Mouse (Mus musculus): Measurements from ENCODE around the gene Pde4dip.

The Pde4dip gene

DNA sequence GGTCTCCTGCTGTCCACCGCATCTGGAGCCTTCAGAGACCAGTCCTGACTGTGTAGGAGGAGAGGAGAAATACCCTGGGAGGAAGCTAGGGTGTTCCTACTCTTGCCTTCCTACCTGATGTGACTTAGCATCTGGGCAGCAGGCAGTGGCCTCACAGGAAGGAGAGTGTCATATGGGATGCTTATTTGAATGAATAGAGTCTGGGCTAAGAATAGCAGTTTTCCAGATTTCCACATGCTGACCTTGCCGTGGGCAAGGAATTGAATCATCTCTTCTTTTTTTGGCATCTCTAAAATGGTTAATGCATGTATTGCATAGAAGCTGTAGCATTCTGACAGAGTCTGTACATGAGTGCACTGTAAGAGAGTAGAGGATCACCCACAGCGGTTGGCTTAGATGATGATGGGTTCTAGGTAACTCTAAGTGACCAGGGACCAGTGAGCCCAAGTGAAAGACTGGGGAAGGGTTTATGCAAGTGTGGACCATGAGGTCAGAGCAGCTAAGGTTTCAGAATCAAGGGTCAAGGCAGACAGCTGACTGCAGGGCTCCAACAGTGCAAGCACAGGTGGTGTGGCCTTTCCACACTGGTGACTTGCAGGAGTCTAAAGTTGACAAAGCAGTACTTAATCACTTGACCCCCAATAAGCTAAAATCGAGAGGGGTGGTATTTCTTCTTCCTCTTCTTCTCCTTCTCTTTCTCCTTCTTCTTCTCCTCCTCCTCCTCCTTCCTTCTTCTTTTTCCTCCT is 202.0 kb downstream of the Pde4dip start:
- no peak for DNase-seq (ENCODE audit: low spot score)

DNA sequence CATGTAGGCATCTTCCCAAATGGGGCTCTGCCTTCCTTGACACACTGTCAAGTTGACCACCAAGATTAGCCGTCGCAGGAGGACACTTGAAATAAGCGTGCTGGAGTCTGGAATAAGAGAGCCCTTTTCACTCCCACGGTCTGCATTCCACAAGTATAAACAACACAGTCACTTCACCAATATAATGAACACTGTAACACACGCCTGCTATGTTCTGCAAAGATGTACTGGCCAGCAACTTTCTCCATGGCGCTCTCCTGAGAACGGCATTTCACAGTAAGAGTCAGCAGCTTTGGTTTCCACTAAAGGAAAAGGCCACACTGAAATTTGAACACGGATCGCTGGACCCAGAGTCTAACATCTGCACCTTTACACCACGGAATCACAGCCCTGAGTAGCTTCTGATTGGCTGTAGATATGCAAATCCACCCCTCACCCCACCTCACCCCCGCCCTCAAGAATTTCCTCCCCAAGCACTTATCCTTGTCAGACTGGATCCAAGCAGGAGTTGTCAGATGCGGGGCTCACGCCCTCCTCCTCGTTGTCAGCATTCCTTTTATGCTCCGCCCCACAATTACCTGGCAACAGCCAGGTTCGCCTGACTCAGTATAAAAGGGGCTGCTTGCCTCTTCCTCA is 204.8 kb downstream of the Pde4dip start:
- no peak for DNase-seq (ENCODE audit: low spot score)

DNA sequence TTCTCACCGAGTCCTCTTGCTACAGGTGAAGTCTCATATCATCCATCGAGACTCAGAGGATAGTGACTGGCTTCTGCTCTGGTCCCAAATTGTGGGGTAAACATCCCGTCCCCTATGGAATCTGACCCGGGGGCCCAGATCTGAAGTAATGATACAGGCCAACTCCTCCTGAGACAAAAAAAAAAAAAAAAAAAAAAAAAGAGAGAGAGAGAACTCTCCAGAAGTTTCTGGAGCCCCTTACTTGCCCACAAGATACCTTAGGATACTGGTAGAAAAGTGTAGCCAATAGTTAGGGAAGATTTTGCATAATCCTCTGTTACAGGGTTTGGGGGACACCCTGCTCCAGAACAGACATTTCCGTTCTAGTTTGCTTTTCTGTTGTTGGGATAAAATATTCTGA is 205.9 kb downstream of the Pde4dip start:
- DNase-seq (ENCODE audit: low spot score) = no peak

DNA sequence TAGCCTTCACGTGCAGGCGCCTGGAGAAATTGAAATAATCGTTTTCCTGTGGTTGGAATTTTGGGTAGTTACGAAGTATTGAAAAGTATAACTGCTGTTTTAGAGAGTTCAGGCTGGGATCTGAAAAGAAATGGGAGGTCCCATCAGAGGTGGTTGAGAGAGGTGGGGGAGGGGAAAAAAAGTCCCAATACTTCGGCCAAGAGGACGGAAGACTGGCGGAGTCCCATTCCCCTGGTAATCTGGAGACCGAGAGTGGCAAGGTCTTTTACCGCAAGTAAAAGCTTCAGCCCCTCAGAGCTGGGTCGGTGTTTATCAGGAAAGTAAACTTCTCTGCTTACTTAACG is 206.4 kb downstream of the Pde4dip start:
- no peak for DNase-seq (ENCODE audit: low spot score)

DNA sequence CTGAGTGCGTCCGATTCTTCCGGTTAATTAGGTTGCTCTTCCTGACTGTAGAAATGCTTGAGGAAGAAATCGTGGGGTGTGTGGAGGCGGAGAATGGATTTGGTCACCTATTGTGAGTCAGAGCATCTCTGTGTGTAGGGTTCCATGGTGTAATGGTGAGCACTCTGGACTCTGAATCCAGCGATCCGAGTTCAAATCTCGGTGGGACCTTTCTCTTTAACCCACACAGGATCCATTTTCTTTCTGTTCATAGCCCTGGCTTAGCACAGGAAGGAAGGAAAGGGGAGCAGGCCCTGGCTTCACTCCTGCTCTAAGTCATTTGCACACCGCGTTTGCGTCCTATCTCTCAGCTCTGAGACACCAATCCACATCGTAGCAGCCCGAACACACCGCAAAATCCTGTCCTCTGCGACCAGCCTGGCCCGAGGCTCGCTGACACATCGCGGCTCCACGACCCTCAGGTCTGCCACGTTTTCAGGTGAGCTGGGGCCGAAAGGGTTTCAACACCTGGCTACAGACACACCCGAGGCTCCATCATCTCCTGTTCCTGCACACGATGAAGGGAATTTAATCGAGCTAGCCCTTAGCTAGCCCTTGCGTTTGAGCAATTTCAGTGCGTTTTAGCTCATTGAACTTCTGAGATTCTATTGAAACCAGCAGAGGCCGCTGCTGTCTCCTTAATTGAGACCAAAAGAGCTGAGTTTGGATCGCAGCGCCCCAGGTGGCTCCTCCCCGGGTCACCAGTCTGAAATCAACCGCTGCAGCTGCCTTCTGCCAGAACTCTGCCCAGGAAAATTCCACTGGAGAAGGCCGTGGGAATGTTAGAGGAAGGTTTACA is 207.0 kb downstream of the Pde4dip start:
- peak; percentile 72 for DNase-seq (ENCODE audit: low spot score)

DNA sequence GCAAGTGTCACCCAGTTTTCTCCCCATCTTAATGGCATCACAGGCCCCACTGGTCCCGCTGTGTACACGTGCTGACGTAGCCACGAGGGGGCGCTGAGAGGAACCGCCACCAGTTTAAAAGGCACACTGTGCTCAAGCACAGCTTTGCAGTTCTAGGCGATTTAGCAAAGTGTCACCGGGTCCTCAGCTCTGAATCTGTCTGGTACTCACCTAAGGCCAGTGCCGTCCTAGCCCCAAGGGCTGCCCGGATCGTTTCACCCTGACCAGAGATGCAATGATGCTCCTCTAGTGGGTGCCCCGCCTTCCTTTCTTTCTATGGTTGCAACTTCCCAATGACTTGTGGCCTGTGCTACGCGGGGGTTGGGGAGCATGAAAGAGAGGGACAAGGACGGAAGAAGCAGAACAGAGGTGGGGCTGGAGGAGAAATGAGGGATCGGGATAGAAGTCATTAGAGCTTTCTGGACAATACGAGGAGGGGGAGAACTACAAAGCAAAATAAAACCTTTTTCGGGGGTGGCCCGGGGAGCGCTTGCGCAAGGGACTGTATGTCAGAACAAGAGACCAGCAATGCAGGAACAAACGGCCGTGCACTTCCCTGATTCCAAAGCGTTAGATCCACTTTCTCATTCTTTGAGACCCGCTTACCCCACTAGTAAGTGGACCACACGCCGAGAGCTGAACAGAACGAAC is 207.7 kb downstream of the Pde4dip start:
- DNase-seq (ENCODE audit: low spot score) = peak; percentile 82

DNA sequence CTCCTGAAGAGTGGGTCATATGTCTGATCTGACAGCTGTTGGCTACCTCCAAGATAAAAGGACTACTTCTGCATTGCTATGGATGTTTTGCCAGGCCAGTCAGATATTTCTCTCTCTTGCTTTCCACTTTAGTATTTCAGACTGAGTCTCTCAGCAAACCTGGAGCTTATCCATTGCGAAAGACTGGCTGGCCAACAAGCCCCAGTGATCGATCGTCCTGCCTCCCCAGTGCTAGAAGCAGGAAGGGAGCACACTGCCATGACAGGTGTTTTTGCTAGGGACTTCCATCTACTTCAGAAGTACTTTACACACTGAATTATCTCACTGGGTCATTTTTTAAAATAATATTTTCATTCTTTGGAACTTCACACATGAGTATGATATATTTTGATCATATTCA is 210.1 kb downstream of the Pde4dip start:
- no peak for DNase-seq (ENCODE audit: low spot score)

DNA sequence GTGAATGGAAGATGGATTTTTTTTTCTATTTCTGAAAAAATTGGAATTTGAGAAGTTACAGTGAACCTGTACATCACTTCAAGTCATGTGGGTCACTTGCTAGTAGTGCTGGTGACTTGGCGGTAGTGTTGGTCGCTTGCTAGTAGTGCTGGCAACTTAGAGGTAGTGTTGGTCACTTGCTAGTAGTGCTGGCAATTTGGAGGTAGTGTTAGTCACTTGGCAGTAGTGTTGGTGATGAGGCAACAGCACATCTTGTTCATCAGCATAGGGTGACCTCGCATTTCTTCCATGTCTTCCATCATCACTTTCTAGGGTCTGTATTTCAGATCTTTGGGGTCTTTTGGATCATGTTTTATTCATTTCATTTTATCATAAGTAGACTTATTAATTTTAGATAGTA is 212.4 kb downstream of the Pde4dip start:
- DNase-seq (ENCODE audit: low spot score) = no peak

DNA sequence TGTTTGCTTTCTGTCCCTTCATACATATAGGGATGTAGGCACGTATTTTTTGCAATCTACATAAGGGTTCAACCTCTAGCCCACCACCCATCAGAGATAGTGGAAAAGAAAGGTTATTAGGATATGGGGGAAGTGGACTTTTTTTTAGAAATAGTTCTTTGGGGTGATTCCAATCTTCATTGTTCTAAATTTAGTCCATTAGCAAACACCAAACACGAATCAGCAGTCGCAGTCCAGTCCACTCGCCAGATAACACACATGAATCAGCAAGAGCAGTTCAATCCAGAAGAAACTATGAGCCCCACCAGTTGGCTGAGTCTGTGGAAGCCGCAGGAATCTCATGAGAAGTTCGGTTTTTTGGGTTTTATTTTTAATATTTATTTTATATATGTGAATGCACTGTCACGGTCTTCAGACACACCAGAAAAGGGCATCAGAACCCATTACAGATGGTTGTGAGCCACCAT is 213.8 kb downstream of the Pde4dip start, which contains the start of gene Gm17651:
Gm17651 (minus strand) TSS at position 51 of the 467 bp plus-strand sequence.
- DNase-seq (ENCODE audit: low spot score) = no peak

DNA sequence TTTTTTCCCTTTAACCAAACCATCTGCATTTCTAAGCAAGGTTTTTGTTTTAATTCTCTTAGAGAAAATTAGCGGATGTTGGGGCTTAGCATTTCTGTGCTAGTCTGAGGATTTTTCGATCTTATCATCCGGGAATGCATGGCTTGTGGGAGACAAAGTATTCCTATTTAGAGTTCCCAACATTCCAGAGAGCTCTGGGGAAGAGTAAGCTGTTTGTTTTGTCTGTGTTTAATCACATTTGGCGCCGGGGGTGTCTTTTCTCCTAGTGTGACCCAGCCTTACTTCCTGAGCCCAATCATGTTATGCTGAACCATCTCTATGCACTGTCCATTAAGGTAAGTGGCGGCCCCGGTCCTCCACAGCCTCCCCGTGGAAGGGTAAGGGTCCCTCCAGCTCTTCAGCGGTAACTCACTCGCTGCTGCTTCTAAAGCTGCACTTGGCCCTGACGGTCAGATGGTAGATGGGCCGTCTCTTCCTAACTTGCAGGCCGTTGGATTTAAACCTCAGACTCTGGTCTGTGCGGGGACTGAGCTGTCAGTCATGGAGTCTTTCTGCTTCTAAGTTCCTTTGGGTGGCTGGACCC is 221.3 kb downstream of the Pde4dip start:
- no peak for DNase-seq (ENCODE audit: low spot score)

DNA sequence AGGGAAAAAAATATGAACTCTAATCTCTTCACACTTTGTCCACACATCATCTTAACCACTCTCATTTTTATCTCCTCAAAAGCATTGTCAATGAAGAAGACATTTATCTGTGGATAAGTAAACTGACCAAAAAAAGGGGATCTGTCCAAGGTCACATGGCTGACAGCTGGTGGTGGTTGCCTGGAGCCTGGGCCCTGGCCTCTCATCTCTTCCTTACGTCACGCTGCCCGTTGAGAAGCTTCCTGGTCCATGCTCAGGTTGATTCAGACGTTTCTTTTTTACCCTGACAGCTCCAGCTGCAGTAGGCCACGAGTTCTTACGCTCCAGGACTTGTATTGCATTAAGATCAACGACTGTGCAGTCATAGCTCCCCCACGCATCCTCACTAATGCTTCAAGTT is 222.4 kb downstream of the Pde4dip start:
- no peak for DNase-seq (ENCODE audit: low spot score)

DNA sequence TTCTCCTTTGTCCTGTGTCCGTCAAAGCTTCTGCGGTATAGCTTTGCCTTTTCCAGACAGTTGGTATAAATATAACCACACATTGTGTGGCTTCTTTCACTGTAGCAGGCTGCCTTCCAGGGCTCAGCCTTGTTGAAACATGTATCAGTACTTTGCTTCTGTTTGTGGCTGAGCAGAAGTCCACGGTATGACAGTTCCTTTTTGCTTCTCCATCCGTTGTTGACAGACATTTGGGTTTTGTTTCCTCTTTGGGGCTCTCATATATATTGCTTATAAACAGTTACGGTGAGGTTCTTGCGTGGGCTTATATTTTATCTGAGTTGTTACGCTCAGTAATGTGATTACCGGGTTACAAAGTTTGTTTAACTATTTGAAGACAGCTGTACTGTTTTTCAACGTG is 223.0 kb downstream of the Pde4dip start:
- DNase-seq (ENCODE audit: low spot score) = no peak

DNA sequence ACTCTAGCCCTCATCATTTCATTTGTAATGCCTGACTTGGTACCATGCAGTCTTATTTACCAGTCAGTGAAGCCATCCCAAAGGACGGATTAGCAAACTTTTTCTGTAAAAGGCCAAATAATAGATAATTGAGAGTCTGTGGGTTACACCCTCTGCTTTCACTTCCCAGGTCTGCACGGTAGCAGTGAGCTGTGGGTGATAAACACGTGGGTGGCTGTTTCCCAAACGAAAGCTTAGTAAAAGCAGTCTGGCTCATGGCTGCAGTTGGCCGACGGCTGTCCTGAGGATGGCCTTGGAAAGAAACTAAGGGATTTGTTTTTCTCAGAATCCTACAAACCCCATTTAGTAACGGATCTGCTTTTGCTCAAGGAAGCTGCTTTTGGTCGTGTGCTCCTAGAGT is 227.3 kb downstream of the Pde4dip start:
- DNase-seq (ENCODE audit: low spot score) = no peak

DNA sequence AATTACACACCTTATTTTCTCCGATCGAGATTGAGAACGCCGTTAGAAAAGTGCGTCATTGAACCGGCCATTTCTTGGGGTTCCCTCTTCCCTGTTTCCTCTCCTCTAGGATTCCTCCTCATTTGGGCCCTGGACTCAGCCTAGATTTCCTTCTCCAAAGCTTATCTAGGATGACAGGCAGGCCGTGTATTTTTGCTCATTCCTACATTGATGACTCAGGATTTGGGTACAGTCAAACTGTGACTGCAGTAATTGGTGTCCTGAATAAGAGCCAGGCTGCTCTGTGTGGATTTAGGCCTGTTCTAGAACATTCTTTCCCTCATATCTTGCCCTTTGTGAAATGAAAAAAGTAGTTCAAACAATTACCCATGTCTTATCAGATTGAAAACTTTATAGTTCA is 228.8 kb downstream of the Pde4dip start:
- no peak for DNase-seq (ENCODE audit: low spot score)

DNA sequence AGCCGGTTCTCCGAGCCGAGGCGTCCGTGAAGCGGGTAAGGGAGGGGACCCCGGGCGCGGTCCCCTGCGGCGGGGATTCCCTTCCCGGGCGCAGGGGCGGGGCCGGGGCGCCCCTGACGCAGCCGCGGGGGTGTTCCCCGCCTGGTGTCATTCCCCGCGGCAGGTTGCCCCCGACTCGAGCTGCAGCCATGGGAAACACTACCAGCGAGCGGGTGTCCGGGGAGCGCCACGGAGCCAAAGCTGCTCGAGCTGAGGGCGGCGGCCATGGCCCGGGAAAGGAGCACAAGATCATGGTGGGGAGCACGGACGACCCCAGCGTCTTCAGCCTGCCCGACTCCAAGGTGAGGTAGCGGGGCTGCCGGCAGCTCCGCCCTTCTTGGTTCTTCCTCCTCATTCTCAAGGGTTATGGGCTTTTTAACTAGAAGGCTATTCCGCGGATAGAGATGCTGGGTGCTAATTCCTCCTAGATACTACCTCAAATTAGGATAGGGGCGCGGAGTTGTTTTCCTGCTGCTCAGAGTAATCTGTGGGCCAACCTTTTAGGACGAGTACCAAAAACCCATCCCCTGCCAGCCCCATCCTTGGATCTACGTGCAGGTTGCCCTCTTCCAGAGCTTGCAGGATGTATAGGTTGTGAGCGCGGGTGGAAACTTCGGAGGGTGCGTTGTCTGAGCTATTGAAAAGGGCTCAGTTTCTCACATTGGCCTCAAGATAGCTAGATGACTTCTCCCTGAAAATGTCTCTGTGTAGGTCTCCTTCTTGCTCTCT is 229.9 kb downstream of the Pde4dip start:
- DNase-seq (ENCODE audit: low spot score) = no peak

DNA sequence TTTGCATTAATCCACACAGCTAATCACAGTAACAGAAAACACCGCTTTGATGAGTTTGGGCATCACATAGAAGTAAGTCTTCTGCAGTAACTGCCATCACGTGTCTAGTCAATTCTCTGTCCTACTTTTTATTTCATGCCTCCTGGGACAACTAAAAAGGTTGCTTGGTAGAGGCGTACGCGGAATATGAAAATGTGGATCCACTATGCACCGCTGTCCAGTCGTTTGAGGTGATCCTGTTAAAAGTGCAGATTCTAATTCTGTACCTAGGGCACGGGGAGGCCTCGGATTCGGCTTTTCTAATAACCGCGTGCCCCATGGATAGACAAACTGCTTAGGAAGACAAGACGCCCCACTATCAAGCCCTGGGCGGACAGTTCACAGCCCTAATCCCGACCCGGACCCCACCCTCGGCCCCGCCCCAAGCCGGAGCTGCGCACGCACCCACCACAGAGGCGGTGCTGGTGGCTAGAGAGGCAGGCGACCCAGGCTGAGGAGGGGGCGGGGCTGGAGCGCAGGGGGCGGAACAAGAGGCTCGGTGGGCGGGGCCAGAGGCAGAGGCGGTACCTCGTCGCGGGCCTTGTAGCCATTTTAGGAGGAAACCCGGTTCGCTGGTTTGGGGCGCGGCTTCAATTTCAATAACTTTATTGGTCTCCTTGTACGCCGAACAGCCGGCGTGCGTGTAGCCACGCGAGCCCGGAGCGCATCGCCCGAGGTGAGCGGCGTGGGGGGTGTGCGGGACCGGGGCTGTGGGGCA is 230.7 kb downstream of the Pde4dip start, which contains the start of gene Prkab2:
Prkab2 (plus strand) TSS at position 539 of the 757 bp plus-strand sequence.
- DNase-seq (ENCODE audit: low spot score) = peak; percentile 98

DNA sequence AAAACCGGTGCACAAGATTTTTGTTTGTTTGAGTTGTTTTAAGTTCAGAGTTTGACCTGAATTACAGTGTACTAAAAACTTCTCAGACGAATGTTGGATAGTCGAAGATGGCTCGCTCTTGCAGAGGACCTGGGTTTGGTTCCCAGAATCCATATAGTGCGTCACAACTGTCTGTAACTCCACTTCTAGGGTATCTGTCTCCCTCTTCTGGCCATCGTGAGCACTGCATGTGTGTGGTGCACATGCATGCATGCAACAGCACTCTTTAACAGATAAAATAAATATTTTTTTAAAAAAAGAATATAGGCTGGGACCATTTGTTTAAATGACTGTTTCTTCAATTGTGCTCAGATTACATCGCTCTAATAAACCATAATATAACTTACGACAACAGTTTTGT is 233.6 kb downstream of the Pde4dip start:
- peak; percentile 20 for DNase-seq (ENCODE audit: low spot score)

DNA sequence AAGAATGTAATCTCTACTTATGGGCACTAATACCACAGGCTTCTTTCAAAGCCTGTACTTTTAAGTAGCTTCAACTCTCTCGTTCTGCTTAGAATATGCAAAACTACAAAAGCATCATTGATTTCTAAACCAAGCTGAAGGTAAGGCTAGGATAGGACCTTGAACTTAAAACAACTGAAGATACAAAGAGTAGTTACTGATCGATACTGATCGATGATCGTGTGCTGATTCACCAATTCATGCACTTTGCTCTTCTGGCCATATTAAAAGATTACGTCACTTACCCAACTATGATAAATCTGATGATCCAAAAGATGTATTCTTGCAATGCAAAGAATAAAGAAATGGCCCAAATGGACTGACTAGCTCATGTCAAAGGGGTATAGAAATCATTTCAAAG is 234.7 kb downstream of the Pde4dip start:
- DNase-seq (ENCODE audit: low spot score) = no peak

DNA sequence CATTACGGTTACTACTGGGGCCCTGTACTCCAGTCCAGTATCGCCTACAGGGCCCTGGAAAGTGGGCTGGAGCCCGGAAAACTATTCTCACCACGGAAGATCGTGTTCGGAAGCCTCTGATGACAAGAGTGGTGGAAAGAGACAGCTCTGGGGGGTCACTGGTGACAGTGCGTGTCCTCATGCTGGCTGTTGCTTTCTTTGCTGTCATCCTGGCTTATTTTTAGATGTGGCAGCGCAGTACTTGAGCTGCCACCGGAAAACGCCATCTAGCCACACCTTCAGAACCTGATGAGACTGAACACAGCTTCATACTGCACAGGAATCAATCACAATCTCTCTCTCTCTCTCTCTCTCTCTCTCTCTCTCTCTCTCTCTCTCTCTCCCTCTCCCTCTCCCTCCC is 236.9 kb downstream of the Pde4dip start:
- no peak for DNase-seq (ENCODE audit: low spot score)

DNA sequence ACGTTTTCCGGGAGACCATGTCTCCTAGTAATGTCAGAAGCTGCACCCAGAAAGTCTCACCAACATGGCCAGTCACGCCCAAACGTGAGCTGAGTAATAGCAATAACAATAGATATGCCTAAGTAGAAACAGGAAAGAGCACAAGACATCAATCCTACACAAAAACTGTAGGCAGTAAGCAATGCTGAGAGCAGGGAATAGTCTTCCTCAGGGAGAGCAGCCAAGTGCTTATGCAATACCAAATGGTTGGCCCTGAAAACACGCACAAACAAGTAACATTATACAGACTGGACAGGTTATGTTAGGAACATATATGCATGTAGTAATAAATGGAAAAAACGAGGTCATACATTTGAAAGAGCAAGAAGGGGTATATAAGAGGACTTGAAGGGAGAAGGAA is 239.0 kb downstream of the Pde4dip start:
- DNase-seq (ENCODE audit: low spot score) = no peak
